Mouse (Mus musculus): ENCODE measurements at regions not wholly inside any gene's neighbourhood (a gene's known extent, or its start where the extent isn't known, plus 50 kb on each side); places are given as distances from the start of the nearest gene placed in this dataset.
A peak's percentile ranks its signal among the peaks of the same experiment; 100 is the strongest.

GRCm38 (mm10) chr14:104676810-104677209 is 154.4 kb upstream of the Rnf219 start:
- no peak for DNase-seq (ENCODE audit: low read depth, low spot score)

GRCm38 (mm10) chr14:104661696-104662095 is 139.3 kb upstream of the Rnf219 start:
- peak; percentile 2 for DNase-seq (ENCODE audit: low read depth, low spot score)

- no peak for DNase-seq (ENCODE audit: low read depth, low spot score)
Observed at GRCm38 (mm10) chr14:104658751-104659150, 136.3 kb upstream of the Rnf219 start.

GRCm38 (mm10) chr14:104649980-104650379 is 127.5 kb upstream of the Rnf219 start:
- no peak for DNase-seq (ENCODE audit: low read depth, low spot score)

- DNase-seq (ENCODE audit: low read depth, low spot score) = peak; percentile 15
Observed at GRCm38 (mm10) chr14:104644626-104645025, 122.2 kb upstream of the Rnf219 start.

GRCm38 (mm10) chr14:104642783-104643182 is 120.3 kb upstream of the Rnf219 start:
- DNase-seq (ENCODE audit: low read depth, low spot score) = no peak

GRCm38 (mm10) chr14:104639300-104639699 is 116.9 kb upstream of the Rnf219 start:
- no peak for DNase-seq (ENCODE audit: low read depth, low spot score)

- DNase-seq (ENCODE audit: low read depth, low spot score) = no peak
Observed at GRCm38 (mm10) chr14:104611467-104611866, 89.0 kb upstream of the Rnf219 start.

- peak; percentile 12 for DNase-seq (ENCODE audit: low read depth, low spot score)
Observed at GRCm38 (mm10) chr14:104610378-104610777, 87.9 kb upstream of the Rnf219 start.

- no peak for DNase-seq (ENCODE audit: low read depth, low spot score)
Observed at GRCm38 (mm10) chr14:104594851-104595250, 72.4 kb upstream of the Rnf219 start.

Data from brain, adult 2 months (tissue).